Mouse (Mus musculus) heart, postnatal 0 days (tissue): ENCODE data around the gene Rere. TPM values are rescaled to one million over a fixed set of nuclear protein-coding genes. Genes with fewer than 3 reads are reported as not detected.
"Not testable (repeated sequence)": the region's sequence is repeated elsewhere in the genome, so short reads cannot be mapped to it uniquely, and the experiment has no call there.

ENCODE experiments used
- ATAC-seq: fragments of 200-750 bp; cut with Nextera tagmentation; 2 replicates; pipeline ENCODE4 v1.8.0; 2017; ENCODE audit warnings: low read depth, moderate number of reproducible peaks, moderate library complexity; ENCODE audit not compliant: insufficient read depth
- DNase-seq: peaks from one replicate; pipeline ENCODE4 v3.0.0-alpha.2; 2016; ENCODE audit warnings: low spot score
- H3K27ac ChIP-seq: fragments of 300-500 bp; sonication (generic); 2 replicates; pipeline ENCODE4 v1.5.1; 2014; ENCODE audit warnings: low read depth, mild to moderate bottlenecking
- H3K27me3 ChIP-seq: fragments of 300-500 bp; sonication (generic); 2 replicates; pipeline ENCODE4 v1.6.1; 2014; ENCODE audit warnings: low read length, mixed read lengths; ENCODE audit not compliant: control insufficient read depth, insufficient read depth
- H3K36me3 ChIP-seq: fragments of 300-500 bp; sonication (generic); replicated peaks from 2 replicates; pipeline ENCODE4 v1.6.1; 2014; ENCODE audit warnings: low read length, mixed read lengths; ENCODE audit not compliant: control insufficient read depth, insufficient read depth
- H3K4me1 ChIP-seq: fragments of 300-500 bp; sonication (generic); 2 replicates; pipeline ENCODE4 v1.6.1; 2014; ENCODE audit warnings: antibody characterized with exemption; ENCODE audit not compliant: control insufficient read depth, insufficient read depth
- H3K4me2 ChIP-seq: fragments of 300-500 bp; sonication (generic); 2 replicates; pipeline ENCODE4 v1.6.1; 2014; ENCODE audit warnings: low read depth, mild to moderate bottlenecking, low read length, moderate library complexity
- H3K4me3 ChIP-seq: fragments of 300-500 bp; sonication (generic); 2 replicates; pipeline ENCODE4 v1.5.1; 2014; ENCODE audit warnings: low read depth, low read length
- H3K9ac ChIP-seq: fragments of 300-500 bp; sonication (generic); replicated peaks from 2 replicates; pipeline ENCODE4 v1.6.1; 2014; ENCODE audit warnings: low read depth, low read length, mixed read lengths
- H3K9me3 ChIP-seq: fragments of 300-500 bp; sonication (generic); replicated peaks from 2 replicates; pipeline ENCODE4 v1.6.1; 2016; ENCODE audit warnings: low read length; ENCODE audit not compliant: control insufficient read depth
- CTCF ChIP-seq: IDR thresholded peaks from 2 replicates; pipeline ENCODE4 v1.5.1; 2016; ENCODE audit warnings: antibody characterized with exemption, control low read depth, low read depth
- EP300 ChIP-seq: IDR thresholded peaks from 2 replicates; pipeline ENCODE4 v1.6.1; 2016; ENCODE audit warnings: antibody characterized with exemption, low read depth
- WGBS: fragments of 180-500 bp; shearing (Covaris S2); extraction: QIAGEN DNeasy Blood & Tissue Kit; methylation state at CpG from one replicate; pipeline ENCODE4 v1.1.7; 2014; 5-methylcytosine and 5-hydroxymethylcytosine counted together
- polyA plus RNA-seq: library from polyadenylated mRNA; unstranded; fragments of >200 nt; fragmentation: Nextera tagmentation; extraction: Ambion mirVana; gene quantifications from 2 replicates; pipeline ENCODE4 v1.2.1, GENCODE M21; 2015
- total RNA-seq: library from RNA; depleted of rRNA; stranded (reverse); fragments of >200 nt; gene quantifications from 2 replicates; pipeline ENCODE4 v1.2.3, GENCODE M21; 2014; ENCODE audit warnings: low replicate concordance

Rere gene
- total and polyA plus RNA-seq, 2 experiments from 2014 or later = 14.6 to 17.9 TPM

DNA sequence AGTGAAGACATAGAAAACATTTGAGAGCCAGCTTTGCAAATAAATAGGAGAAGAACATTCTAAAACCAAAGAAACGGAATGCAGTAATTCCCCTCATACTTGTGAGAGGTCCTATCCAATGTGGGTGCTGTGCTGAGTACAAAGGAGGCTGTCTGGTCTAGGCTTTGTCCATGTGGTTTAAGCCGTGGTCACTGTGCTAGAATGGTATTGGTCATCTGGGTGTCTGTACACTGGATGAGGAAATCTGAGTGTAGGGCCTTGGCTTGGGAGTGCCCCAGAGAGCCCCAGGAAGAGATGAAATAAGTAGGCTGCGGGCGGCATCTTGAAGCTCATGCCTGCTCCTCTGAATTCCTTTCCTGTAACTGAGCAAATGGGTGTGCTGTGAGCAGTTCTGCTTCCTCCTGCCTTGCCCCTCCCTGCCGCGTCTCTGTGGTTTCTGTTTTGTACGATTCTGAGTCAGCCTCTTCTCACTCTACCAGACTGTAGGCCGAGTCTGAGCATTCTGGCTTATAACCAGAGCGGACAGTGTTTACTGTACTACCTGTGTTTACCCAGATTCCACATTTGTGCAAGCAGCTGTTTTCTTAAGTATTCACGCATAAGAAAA lies 263.3 kb downstream of the Rere start:
- 76% methylated on average over 10 of the region's 10 CpGs for WGBS
- Histone ChIP-seq H3K27me3 (no peaks in the 10 kb centered on the region), H3K4me3 (no peak overlapping the region), H3K27ac (peak overlapping the region; percentile 40; the same call in 1 of the 2 replicates), H3K9ac (no peak overlapping the region), H3K4me1 (no peaks in the 10 kb centered on the region), H3K36me3 (peaks cover 1% of the 10 kb centered on the region; the same call in 1 of the 2 replicates), H3K4me2 (peak overlapping the region; percentile 28; the same call in 1 of the 2 replicates), H3K9me3 (no peaks in the 10 kb centered on the region)
- TF ChIP-seq EP300 = no peak
- no peak for TF ChIP-seq CTCF
- DNase-seq (peak; percentile 39), ATAC-seq (peak; percentile 27; the same call in 1 of the 2 replicates)

- Histone ChIP-seq H3K27ac (no peak overlapping the region), H3K4me1 (no peaks in the 10 kb centered on the region), H3K4me2 (no peak overlapping the region), H3K27me3 (no peaks in the 10 kb centered on the region), H3K4me3 (no peak overlapping the region), H3K9me3 (no peaks in the 10 kb centered on the region), H3K36me3 (peaks cover 8% of the 10 kb centered on the region; the same call in 1 of the 2 replicates), H3K9ac (no peak overlapping the region)
- ATAC-seq (no peak), DNase-seq (no peak)
- TF ChIP-seq EP300 (no peak), CTCF (no peak)
- 62% methylated on average over 7 of the region's 7 CpGs for WGBS
Observed at GRCm38 (mm10) chr4:150545775-150546174, 264.3 kb downstream of the Rere start.

DNA sequence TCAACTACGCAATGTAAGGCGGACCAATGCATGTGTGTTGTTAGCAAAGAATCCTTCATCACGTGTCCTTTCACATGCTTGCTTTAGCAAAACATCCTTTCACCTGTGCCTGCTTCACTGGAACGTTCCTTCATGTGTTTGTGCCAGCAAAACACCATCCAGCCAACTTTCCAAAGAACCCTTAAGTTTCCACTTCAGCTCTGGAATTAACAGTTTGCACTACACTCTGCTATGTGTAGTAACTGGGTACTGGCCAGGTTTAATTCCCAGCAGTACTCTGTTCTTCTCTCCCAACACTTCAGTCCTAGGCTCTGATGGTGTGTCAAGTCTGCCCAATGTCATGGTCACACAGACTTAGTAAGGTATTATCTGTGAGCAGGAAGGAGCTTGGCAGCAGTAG lies 264.9 kb downstream of the Rere start:
- H3K36me3 ChIP-seq, H3K27ac ChIP-seq, H3K4me2 ChIP-seq, H3K9me3 ChIP-seq, ATAC-seq, H3K4me1 ChIP-seq, H3K27me3 ChIP-seq, H3K9ac ChIP-seq, DNase-seq, H3K4me3 ChIP-seq: not testable (repeated sequence)
- 90% methylated on average over 4 of the region's 4 CpGs for WGBS

GRCm38 (mm10) chr4:150549393-150549792 lies 267.9 kb downstream of the Rere start:
- 84% methylated on average over 9 of the region's 9 CpGs for WGBS
- no peak for TF ChIP-seq CTCF
- TF ChIP-seq EP300 = no peak
- H3K27ac ChIP-seq = no peak overlapping the region

GRCm38 (mm10) chr4:150549989-150550716 lies 268.7 kb downstream of the Rere start:
- Histone ChIP-seq H3K4me2 (no peak overlapping the region), H3K27ac (no peak overlapping the region), H3K4me3 (no peak overlapping the region), H3K36me3 (peaks cover 8% of the 10 kb centered on the region; the same call in 1 of the 2 replicates), H3K4me1 (no peaks in the 10 kb centered on the region), H3K9ac (no peak overlapping the region), H3K9me3 (no peaks in the 10 kb centered on the region), H3K27me3 (no peaks in the 10 kb centered on the region)
- no peak for TF ChIP-seq CTCF
- no peak for TF ChIP-seq EP300
- ATAC-seq (no peak), DNase-seq (no peak)
- 60% methylated on average over 12 of the region's 12 CpGs for WGBS

More at GRCm38 (mm10) chr4:150549393-150549792, 267.9 kb downstream of the Rere start:
- no peak overlapping the region for H3K9ac ChIP-seq
- ATAC-seq (no peak), DNase-seq (no peak)
- no peaks in the 10 kb centered on the region for H3K27me3 ChIP-seq
- H3K4me2 ChIP-seq = no peak overlapping the region
- H3K9me3 ChIP-seq = no peaks in the 10 kb centered on the region
- H3K4me1 ChIP-seq = no peaks in the 10 kb centered on the region
- H3K36me3 ChIP-seq = peaks cover 8% of the 10 kb centered on the region; the same call in 1 of the 2 replicates
- no peak overlapping the region for H3K4me3 ChIP-seq
